Mouse (Mus musculus): Measurements from ENCODE around the gene Gm20696.

Gene Gm20696

DNA sequence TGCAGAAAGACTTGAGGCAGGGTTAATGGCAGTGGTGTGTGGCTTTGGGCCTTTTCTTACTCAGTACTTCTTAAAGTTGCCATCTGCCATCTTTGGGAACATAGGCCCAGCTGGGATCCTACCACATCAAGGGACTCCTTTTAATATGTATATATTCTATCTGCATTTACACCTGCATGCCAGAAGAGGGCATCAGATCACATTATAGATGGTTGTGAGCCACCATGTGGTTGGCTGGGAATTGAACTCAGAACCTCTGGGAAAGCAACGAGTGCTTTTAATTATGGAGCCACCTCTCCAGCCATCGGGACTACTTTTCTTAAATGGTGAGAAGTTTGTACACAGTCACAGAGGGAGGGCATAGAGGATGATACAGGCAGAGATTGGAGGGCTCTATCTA lies 93.3 kb downstream of the Gm20696 start:
- no peak for DNase-seq (ENCODE audit: inconsistent ontology term)

DNA sequence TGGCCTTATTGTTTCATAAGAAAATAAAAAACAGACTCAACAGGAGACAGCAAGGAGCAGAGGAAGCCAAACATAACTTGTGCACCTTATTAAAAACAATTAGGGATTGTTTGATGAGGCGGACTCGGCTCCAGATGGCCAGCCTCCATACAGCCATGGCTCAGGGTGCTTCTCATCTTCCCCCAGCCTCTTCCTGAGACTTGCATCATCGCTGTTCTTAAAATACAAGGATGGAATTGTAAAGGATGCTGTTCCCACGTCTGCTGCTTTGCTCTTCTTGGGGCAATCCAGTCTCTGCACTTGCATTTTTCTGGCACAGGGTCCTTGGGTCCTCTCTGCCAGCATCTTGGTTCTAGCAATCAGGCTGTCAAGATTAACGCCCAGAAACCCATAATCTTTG lies 94.5 kb downstream of the Gm20696 start:
- no peak for DNase-seq (ENCODE audit: inconsistent ontology term)

DNA sequence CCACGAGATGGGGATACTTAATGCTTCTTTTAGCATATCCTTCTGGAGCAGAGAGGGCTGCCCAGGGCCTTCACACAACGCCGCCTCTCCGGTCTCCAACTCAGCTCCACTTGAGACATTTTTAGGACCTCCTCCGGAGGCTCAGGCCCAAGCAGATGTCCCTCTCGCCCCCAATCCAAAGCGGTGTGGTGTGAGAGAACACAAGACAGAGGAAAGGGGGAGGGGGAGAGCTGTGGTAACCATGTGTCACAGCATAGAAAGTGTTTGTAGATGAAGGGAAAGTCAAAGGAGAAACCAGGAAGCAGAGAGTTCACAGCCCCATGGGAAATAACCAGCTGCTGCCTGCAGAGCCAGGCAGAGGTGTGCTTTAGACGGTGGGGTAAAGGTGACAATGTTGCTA lies 99.7 kb downstream of the Gm20696 start:
- DNase-seq (ENCODE audit: inconsistent ontology term): no peak

DNA sequence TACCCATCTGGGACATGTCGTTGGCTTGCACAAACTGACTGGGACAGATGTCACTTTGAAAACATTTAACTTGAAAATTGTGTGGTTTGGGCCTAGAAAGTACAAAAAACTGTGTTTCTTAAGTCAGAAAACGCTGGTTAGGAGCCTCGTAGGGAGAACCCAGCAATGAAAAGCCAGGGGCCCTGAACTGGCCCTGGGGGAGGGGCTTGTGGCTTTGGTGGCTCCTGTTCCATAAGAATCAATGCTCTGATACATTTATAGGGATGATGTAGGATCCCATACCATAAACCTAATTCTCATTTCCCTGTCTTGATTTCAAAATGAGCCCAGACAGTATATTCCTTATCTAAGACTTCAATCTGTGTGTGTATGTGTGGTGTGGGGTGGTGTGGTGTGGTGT lies 101.8 kb downstream of the Gm20696 start:
- DNase-seq (ENCODE audit: inconsistent ontology term): no peak

DNA sequence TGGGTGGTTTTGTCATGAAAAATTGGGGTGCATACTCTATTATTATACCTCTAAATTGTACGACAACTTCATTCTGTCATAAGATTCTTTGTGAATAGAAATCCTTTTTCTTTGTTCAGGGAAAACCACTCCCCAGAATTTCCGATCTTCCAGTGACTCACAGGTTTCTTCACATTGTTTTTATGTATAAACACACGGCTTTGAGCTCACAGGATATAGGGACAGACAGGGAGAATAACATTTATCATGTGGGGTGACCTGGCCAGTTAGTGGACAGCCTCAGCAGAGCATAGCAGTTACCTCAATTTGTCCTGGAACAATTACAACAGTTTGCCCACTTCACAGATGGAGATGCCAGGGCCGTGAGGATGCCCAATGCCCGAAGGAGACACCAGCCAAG lies 109.6 kb downstream of the Gm20696 start:
- DNase-seq (ENCODE audit: inconsistent ontology term): no peak

DNA sequence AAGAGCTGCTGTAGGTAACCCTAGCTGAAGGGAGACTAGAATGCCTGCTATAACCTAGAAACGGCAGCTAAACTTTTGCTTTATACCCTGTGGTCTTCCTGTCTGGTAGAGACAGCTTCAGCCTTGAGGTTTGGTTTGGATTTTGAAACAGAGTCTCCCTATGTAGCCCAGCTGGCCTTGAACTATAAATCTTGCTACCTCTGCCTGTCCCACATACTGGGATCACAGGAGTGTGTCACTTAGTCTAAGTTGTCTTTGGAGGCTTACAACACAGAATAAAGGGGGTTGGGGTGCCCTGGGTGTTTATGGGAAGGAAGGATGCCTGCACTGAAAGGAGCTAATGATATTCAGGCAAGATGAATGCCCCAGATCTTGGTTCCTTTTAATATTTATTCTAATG lies 113.8 kb downstream of the Gm20696 start:
- DNase-seq (ENCODE audit: inconsistent ontology term): no peak

DNA sequence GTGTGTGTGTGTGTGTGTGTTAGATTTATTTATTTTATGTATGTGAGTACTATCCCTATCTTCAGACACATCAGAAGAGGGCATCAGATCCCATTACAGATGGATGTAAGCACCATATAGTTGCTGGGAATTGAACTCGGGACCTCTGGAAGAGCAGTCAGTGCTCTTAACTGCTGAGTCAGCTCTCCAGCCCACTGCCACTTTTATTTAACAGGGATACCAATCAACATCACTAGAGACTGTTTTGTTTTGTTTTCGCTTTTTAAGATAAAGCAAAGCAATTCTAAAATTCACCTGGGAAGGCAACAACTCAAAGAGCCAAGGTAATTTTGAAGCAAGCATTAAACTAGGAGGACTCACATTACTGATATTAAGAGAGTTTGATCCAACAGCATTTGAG lies 120.2 kb downstream of the Gm20696 start:
- DNase-seq (ENCODE audit: inconsistent ontology term): no peak

DNA sequence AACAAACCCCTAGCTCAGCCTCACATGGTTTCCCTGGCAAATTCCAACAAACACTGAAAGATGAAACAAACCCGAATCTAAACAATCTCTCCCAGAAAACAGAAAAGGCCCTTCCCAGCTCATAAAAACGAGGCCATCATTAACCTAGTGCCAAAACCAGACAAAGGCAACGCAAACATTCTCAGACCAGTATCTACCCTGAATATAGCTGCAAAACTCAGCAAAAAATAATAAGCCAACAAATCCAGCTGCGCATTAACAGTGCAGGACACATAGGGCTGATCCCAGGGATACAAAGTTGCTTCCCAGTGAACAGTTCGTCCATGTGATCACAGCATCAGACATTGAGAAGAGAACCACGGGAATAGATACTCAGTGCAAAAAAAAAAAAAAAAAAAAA lies 121.2 kb downstream of the Gm20696 start:
- DNase-seq (ENCODE audit: inconsistent ontology term): no peak

DNA sequence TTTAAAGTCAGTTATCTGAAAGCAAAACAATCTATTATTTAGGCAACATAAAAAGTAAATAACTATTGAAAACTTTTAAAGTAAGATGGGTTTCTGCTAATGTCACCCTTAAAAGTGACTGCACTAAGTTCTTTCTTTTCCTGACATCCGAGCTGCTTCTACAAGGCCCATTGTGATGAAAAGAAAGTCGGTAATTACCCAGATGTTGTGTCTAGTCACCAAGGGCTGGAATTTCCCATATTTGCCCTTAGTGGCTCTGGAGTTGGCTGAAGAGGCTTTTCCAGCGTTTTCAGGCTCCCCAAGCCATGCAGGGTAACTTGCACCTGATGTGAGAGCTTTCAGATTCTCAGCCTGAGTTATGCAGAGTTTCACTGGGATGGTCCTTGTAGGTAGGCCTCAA lies 125.5 kb downstream of the Gm20696 start:
- DNase-seq (ENCODE audit: inconsistent ontology term): no peak

DNA sequence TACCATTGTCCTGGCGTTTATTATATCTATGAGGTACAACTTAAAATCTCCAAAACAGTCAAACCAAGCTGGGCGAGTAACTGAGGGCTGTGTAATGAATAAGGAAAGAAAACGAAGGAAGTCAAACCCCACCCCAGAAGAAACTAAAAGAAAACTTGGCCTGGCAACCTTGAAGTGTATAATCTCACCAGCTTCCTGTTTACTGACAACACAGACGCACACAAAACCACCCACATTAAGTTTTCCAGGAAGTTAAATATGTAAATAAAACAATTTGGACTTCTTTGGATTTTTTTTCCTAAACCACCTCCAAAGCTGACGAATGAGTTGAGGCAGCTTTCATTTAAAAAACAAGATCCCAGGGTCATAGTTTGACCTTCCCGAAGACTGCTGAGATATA lies 125.9 kb downstream of the Gm20696 start:
- DNase-seq (ENCODE audit: inconsistent ontology term): no peak

DNA sequence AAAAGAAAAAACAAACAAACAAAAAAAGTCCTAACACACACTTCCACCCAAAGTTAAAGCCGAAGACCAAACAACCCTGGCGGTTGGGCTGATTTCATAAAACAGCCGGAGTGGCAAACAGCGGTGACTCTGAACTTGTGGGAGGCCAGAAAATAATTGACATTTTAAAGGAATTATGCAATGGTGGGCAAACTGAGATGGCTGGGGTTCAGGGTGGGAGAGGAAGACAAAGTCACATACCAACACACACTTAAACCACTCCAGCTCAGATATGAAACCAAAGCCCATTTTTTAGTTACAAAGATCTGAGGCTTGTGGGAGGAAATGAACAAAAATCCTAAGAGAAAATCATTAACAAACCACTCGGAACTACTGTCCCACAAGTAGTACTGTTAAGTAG lies 126.5 kb downstream of the Gm20696 start:
- DNase-seq (ENCODE audit: inconsistent ontology term): no peak

DNA sequence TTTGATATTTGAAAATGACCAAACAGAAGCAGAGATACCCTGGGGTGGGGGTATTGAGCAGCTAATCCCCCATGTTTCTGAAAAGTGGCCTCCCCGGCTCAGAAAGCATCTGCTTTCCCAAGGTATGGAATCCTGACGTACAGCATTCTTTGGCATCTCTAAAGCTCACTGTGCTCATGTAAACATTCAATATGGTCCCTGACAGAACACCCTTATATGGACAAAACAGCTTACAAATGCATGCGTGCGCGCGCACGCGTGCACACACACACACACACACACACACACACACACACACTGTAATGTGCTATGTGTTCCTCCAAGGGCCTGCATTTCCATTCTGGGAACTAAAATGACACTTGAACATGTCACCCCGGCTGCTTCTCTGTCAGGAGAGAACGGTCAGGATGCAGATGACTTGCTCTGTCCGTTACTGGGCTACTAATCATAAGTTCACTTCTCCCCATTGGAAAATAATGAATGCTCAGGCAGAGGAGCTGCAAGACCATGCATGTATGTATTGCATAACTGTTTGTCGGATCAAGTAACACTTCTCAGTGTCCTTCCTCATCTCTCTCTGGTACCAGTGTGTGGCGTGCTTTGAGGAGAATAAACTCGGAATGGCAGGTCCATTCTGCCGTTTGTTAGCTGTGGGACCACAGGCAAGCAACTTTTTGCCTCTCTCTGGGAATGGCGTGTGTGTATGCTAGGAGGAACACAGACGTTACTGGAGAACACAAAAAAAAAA lies 128.2 kb downstream of the Gm20696 start:
- DNase-seq (ENCODE audit: inconsistent ontology term): no peak

DNA sequence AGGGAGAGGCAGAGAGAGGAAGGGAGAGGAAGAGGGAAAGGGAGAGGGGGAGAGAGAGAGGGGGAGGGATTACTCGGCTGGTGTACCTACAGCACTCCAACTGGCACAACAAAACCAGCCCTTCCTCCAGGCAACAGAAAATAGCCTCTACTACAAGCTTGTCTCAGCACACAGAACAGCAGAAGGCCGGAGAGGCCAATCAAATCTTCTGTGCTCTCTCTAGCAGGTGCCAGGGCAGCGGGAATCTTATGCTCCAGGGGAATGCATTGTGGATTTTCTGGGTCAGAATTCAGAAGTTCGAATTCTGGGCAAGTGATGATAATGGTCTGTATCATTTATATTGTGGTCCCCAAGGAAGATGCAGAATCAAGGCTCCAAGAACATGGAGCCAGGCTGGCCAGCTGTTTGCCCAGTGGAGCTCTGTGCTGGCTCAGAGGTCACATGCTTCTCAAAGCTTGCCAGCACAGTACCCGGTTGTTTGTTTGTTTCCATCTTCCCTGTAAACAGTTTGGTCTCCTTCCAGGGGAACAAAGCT lies 132.3 kb downstream of the Gm20696 start:
- DNase-seq (ENCODE audit: inconsistent ontology term): no peak

DNA sequence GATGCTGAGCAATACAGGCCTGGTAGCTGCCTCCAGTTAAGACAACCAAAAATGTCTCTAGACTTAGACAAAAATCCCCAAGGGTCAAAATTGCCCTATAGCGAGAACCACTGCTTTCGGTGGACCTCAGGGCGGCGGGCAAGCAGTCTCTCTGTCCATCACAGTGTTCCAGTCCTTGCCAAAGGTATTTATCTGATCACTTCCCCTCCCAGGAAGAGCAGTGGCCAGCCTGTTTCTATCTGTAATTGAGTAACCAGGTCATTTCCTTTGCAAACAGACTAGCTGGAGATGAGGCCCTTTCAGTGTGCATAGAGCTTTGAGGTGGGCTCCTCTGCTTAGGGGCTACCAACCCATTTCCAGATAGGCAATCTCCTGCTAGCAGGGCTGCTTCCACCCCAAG lies 134.1 kb downstream of the Gm20696 start:
- DNase-seq (ENCODE audit: inconsistent ontology term): no peak

DNA sequence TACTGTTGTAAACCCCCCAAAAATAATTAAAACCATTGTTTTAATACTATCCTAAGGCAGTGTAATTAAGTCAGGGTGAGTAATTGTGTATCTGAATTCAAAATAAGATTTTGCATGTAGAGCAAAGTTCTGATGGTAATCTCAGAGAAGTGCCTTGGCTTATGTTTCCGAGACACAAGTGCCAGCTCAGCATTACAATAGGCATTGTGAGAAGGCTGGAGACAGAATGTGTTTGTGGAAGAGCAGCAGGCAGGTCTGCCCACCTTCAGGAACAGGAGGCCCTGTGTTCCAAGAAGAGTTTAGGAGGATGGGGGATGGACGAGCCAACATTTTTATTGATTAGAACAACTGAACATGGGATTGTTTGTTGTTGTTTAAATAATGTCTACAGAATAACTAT lies 137.6 kb downstream of the Gm20696 start:
- no peak for DNase-seq (ENCODE audit: inconsistent ontology term)

DNA sequence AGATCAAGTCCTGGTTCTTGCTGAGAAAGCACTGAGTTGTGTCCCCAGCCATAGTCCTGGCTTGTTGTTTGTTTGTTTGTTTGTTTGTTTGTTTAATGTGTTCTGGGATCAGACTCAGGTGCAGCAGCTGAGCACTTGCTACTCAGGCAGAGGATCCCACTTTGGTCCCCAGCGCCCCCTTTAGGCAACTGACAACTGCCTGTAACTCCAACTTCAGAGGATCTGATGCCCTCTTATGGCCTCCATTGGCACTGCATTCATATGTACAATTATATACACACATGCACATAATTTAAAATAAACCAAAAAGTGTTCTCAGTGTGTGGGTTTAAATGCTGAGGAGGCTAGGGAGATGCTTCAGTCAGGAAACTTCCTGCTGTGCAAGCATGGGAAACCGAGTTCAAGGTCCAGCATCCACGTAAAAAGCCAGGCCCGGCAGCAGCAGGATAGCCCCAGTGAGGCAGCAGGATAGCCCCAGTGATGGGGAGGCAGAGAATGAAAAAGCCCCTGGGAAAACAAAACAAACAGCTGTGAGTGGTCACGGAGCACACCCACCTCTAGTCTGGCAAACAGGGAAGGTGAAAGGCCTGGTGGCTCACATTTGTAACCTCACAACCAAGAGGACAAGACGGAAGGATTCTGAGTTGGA lies 139.0 kb downstream of the Gm20696 start:
- DNase-seq (ENCODE audit: inconsistent ontology term): no peak

DNA sequence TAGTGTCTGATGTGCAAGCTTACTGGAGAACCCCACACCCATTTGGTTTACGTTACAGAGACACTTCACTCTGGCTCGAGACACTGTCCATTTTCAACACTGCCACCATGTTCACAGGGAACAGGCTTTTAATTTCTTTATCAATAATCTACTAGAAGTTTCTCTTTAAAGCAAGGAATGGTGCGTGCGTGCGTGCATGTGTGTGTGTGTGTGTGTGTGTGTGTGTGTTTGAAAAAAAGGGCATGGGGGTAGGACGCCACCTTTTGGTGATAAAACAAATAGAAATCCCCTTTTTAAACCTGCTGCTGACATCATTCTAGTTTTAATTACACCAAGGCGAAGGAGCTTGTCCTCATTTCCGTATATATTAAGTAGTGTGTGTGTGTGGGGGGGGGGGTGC lies 141.2 kb downstream of the Gm20696 start:
- peak; percentile 63 for DNase-seq (ENCODE audit: inconsistent ontology term)

DNA sequence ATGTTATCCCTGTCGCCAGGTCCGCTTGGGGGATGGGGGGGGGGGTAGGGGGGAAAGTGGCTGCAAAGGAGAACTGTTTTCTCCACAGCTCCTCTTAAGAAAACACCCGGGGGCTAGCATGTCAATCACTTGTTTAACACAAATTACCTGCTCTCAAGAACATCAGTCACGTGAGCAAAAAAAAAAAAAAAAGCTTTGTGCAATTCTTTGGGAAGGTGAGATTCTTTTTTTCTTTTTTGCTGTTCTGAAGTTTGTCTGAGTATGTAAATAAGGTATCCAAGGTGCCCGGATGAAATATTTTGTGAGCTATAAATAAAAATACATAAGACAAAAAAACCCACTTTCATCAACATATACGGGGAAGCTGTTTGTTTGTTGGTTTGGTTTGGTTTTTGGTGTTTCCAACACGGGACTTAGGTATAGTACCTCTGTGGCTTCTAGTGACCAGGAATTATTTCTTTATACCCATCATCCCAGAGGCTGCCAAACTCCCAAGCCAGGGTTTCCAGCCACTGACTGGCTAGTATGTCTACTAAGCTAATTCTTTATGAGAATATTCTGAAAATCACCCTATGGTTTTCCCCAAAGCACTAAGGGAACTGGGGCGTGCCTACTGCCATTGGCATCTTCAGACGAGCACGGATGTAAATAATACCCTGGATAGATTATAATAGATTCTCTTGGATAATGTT lies 142.8 kb downstream of the Gm20696 start:
- peak; percentile 26 for DNase-seq (ENCODE audit: inconsistent ontology term)

DNA sequence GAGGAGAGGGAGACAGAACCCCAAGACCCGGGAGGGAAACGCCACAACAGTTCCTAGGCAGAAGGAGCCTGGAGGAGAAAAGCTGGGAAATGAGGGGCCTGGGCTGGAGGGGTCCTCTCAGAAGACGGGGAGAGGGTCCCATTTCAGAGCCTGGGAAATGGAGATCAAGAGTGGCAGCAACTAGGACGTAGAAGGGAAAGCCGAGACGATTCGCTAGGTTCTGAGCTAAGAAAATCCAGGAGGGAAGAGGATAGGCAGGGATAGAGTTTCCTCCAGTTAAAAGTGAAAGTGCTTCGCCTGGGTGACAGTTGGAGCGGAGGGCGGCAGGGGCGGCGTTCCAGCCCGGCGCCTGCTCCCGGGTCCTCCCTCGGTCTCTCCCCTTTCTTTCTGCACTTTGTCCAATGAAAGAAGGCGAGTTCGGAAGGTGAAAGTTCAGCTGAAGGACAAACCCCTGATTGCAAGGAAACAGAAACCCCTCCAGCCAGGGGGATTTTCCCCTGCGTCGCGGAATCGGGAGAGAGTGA lies 143.4 kb downstream of the Gm20696 start:
- DNase-seq (ENCODE audit: inconsistent ontology term): peak; percentile 90

DNA sequence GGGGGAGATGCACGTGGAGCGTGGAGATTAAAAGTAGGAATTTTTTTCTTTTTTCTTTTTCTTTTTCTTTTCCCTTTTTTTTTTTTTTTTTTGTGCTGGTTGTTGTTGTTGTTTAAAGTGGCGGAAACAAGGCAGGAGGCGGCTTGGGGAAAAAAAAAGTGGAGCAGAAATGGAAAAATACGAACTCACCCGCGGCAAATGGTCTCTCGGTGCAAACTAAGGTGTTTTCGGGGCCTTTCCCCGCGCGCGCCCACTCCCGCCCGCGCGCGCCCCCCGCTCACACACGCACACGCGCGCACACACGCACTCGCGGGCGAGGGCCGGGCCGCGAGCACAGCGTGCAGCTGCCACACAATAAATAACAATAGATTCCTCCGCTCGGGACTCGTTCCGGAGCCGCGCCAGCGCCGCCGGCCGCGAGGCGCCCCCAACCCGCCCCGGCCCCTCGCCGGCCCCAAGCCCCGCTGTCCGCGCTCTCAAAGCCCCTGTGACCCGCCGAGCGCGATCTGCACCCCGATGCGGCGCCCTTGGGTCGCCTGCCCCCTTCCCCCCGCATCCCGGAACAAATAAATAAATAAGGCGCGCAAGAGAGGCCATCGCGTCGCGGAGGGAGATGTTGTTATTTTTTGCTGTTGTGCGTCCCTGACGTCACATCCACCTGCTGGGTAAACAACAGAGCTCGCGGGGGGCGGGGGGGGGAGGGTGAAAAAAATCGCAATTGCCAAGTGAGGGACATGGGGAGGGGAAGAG lies 144.1 kb downstream of the Gm20696 start, which contains the start of gene Foxp1:
TSS of gene Foxp1 (minus strand) at position 363 of the 750 bp plus-strand sequence.
- DNase-seq (ENCODE audit: inconsistent ontology term): peak; percentile 90

DNA sequence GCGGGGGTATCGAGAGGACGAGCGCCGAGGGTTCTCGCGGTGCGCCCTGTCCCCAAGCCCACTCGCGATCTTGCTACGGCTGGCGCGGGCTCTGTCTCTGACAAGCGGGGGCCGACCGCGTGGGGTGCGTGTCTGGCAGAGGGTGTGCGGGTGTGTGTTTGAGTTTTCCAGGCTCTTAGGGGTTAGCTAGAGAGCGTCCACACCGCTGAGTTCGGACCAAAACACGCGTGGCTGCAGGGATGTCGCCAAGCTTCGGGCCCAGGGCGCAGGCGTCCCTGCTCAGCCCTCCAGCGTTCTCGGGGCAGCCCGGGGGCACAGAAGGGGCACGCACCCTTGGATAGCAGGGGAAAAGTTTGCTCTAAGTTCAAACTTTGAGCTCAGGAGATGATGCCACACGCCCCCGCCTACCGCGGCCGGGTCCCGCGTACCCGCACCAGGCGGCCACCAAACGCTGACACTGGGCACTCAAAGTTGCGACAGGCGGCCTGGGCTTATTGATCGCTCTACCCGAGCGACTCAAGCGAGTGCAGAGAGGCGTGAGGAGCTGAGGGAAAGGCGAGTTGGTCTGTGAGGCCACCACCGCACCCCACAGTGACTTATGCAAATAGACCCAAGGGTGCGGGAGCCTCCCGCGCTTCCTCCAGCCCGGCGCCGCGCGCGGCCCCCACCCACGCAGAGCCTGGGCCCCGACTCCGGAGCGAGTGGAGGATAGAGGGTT lies 144.8 kb downstream of the Gm20696 start:
- peak; percentile 65 for DNase-seq (ENCODE audit: inconsistent ontology term)
